ENCODE assay signal across 18 mouse cellular contexts in the genomic region with DNA sequence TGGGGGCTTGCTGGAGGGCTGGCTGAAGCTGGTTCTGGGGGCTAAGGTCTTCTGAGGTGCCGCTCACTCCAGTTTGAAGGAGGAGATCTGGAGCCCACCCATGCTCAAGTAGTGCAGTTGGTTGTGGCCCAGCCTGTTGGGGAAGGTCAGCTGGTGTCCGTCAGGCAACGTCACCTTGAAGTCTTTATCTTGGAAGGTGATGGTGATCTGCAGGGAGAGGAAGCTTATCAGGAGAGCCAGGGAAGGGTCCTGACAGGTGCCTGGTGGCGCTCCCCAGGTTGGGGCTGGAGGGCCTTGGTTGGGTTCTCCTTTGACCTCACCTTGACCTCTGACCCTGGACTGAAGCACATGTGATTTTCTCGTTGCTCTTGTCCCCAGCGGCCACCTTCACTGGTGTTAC. TPM values are rescaled to one million over a fixed set of nuclear protein-coding genes. Genes with fewer than 3 reads are reported as not detected.
DNase-seq lines count a peak whose midpoint lies in the region; ATAC-seq and TF ChIP-seq lines count a peak whose summit lies in the region.
"Had no signal": no experiment of that assay in that cellular context is flagged by ENCODE, and none has a peak within 500 bp of the region (broad histone marks: within the 10 kb centered on the region; RNA-seq: fewer than 3 reads in every experiment).

No protein-coding gene starts in this region.

- ATAC-seq in heart, embryonic 14.5 days (ENCODE audit: insufficient number of reproducible peaks, insufficient read depth, low FRiP score, low read depth): 0 out of 2 replicates have a peak, but pooled peaks have one; percentile 5
- no peak for ATAC-seq in liver, embryonic 11.5 days (replicated peaks; ENCODE audit: low FRiP score)
- ATAC-seq in liver, embryonic 12.5 days: no peak
- ATAC-seq in intestine, embryonic 15.5 days: no peak
- no peak for ATAC-seq in midbrain, embryonic 16.5 days

- peaks cover 16 to 26% of the 10 kb centered on the region in 2 experiments for H3K4me1 ChIP-seq in heart, embryonic 14.5 days (ENCODE audit: control insufficient read depth in 2 of 2, insufficient read depth in 2 of 2, low read length in 2 of 2)
- peaks cover 15% of the 10 kb centered on the region for H3K4me1 ChIP-seq in liver, embryonic 11.5 days (replicated peaks; ENCODE audit: control insufficient read depth, insufficient read depth, low read length)
- H3K4me1 ChIP-seq in liver, embryonic 12.5 days: peaks cover 52% of the 10 kb centered on the region
- H3K4me1 ChIP-seq in intestine, embryonic 15.5 days (replicated peaks): peaks cover 53% of the 10 kb centered on the region
- H3K4me1 ChIP-seq in small intestine, adult 2 months (ENCODE audit: control insufficient read depth, insufficient read depth, insufficient read length, low read length): peaks cover 22% of the 10 kb centered on the region
- no peaks in the 10 kb centered on the region for H3K4me1 ChIP-seq in midbrain, embryonic 16.5 days (ENCODE audit: control insufficient read depth, insufficient read depth, low read length)
- H3K4me1 ChIP-seq: limb, embryonic 13.5 days had no signal

- H3K27ac ChIP-seq in heart, embryonic 14.5 days (replicated peaks in 1 of 2; ENCODE audit: control insufficient read depth in 1 of 2, insufficient read depth in 1 of 2, low read depth in 2 of 2, low read length in 2 of 2): no peak overlapping the region
- no peak overlapping the region for H3K27ac ChIP-seq in liver, embryonic 11.5 days (ENCODE audit: low read depth, low read length)
- no peak overlapping the region for H3K27ac ChIP-seq in liver, embryonic 12.5 days
- H3K27ac ChIP-seq in intestine, embryonic 15.5 days: peak overlapping the region; percentile 84
- peak overlapping the region; percentile 52 for H3K27ac ChIP-seq in small intestine, adult 2 months (ENCODE audit: insufficient read depth, low read depth, low read length)
- no peak overlapping the region for H3K27ac ChIP-seq in midbrain, embryonic 16.5 days (ENCODE audit: low read length)
- H3K27ac ChIP-seq: embryonic facial prominence, embryonic 13.5 days; limb, embryonic 13.5 days; midbrain, embryonic 13.5 days had no signal

- intact Hi-C loops in left cerebral cortex, postnatal 36 days (cut with DNase I): loop anchor here (5.0 kb wide), 1 partner anchor 229 kb away; no protein-coding TSS in a partner anchor

- H3K27me3 ChIP-seq in heart, embryonic 14.5 days (ENCODE audit: control insufficient read depth, insufficient read depth, low read length): no peaks in the 10 kb centered on the region; the same call in 1 of the 2 replicates
- H3K27me3 ChIP-seq in liver, embryonic 11.5 days (replicated peaks; ENCODE audit: control insufficient read depth, insufficient read depth, low read length): no peaks in the 10 kb centered on the region
- peaks cover 44% of the 10 kb centered on the region for H3K27me3 ChIP-seq in liver, embryonic 12.5 days (replicated peaks)
- no peaks in the 10 kb centered on the region for H3K27me3 ChIP-seq in intestine, embryonic 15.5 days (replicated peaks)
- H3K27me3 ChIP-seq in small intestine, adult 2 months (ENCODE audit: control insufficient read depth, insufficient read depth, low read length): no peaks in the 10 kb centered on the region
- H3K27me3 ChIP-seq in midbrain, embryonic 16.5 days (ENCODE audit: control insufficient read depth, insufficient read depth, low read depth, low read length): no peaks in the 10 kb centered on the region
- H3K27me3 ChIP-seq: embryonic facial prominence, embryonic 13.5 days had no signal

- no peak overlapping the region for H3K4me2 ChIP-seq in heart, embryonic 14.5 days (ENCODE audit: low read length)
- peak overlapping the region; percentile 50; the same call in 1 of the 2 replicates for H3K4me2 ChIP-seq in liver, embryonic 11.5 days
- H3K4me2 ChIP-seq in liver, embryonic 12.5 days: no peak overlapping the region; the same call in 1 of the 2 replicates
- peak overlapping the region; percentile 38; the same call in 1 of the 2 replicates for H3K4me2 ChIP-seq in intestine, embryonic 15.5 days (replicated peaks)
- no peak overlapping the region for H3K4me2 ChIP-seq in midbrain, embryonic 16.5 days (ENCODE audit: low read length)
- H3K4me2 ChIP-seq: midbrain, embryonic 13.5 days had no signal

- H3K9ac ChIP-seq in heart, embryonic 14.5 days (ENCODE audit: low read length): no peak overlapping the region
- H3K9ac ChIP-seq in liver, embryonic 11.5 days (ENCODE audit: low read depth, low read length): no peak overlapping the region
- no peak overlapping the region; the same call in 1 of the 2 replicates for H3K9ac ChIP-seq in liver, embryonic 12.5 days
- no peak overlapping the region; the same call in 1 of the 2 replicates for H3K9ac ChIP-seq in intestine, embryonic 15.5 days
- H3K9ac ChIP-seq in midbrain, embryonic 16.5 days (ENCODE audit: low read depth, low read length): no peak overlapping the region
- H3K9ac ChIP-seq: embryonic facial prominence, embryonic 13.5 days; limb, embryonic 13.5 days; midbrain, embryonic 13.5 days had no signal

- DNase-seq in heart, postnatal 4 days: no peak
- DNase-seq in liver, embryonic 11.5 days (ENCODE audit: low spot score): no peak
- DNase-seq in left cerebral cortex, postnatal 36 days (ENCODE audit: low spot score in 2 of 2): no peak
- DNase-seq: adrenal gland, adult 2 months; cerebellum, adult 2 months; gastrocnemius, postnatal 25 days had no signal

- TF ChIP-seq CTCF in small intestine, adult 2 months (IDR thresholded peaks at IDR 0.05; ENCODE audit: extremely low read depth, insufficient read length, insufficient replicate concordance, low read depth, low read length): no peak

- H3K4me3 ChIP-seq in heart, embryonic 14.5 days (ENCODE audit: control insufficient read depth in 1 of 2, insufficient read depth in 1 of 2, low read depth in 1 of 2, low read length in 2 of 2): no peak overlapping the region
- no peak overlapping the region for H3K4me3 ChIP-seq in liver, embryonic 11.5 days (ENCODE audit: low read depth, low read length)
- no peak overlapping the region for H3K4me3 ChIP-seq in liver, embryonic 12.5 days
- H3K4me3 ChIP-seq in intestine, embryonic 15.5 days (replicated peaks): no peak overlapping the region
- H3K4me3 ChIP-seq in small intestine, adult 2 months (ENCODE audit: low read depth, low read length): no peak overlapping the region
- H3K4me3 ChIP-seq in midbrain, embryonic 16.5 days (ENCODE audit: low read depth, low read length): no peak overlapping the region
- H3K4me3 ChIP-seq: embryonic facial prominence, embryonic 13.5 days; left cerebral cortex, adult 2 months; limb, embryonic 13.5 days; midbrain, embryonic 13.5 days had no signal

- H3K36me3 ChIP-seq in heart, embryonic 14.5 days (ENCODE audit: control insufficient read depth, insufficient read depth, low read length): peaks cover 39% of the 10 kb centered on the region
- no peaks in the 10 kb centered on the region; the same call in none of the 2 replicates for H3K36me3 ChIP-seq in liver, embryonic 11.5 days (ENCODE audit: control insufficient read depth, insufficient read depth, low read length)
- peaks cover 17% of the 10 kb centered on the region for H3K36me3 ChIP-seq in liver, embryonic 12.5 days
- peaks cover 17% of the 10 kb centered on the region for H3K36me3 ChIP-seq in intestine, embryonic 15.5 days
- peaks cover 30% of the 10 kb centered on the region for H3K36me3 ChIP-seq in small intestine, adult 2 months (ENCODE audit: control insufficient read depth, insufficient read depth, low read length)
- no peaks in the 10 kb centered on the region for H3K36me3 ChIP-seq in midbrain, embryonic 16.5 days (ENCODE audit: control insufficient read depth, insufficient read depth, low read length)
- H3K36me3 ChIP-seq: midbrain, embryonic 13.5 days had no signal

- 46% methylated on average over 6 of the region's 6 CpGs for WGBS in heart, embryonic 14.5 days
- WGBS in liver, embryonic 11.5 days: 37% methylated on average over 6 of the region's 6 CpGs
- WGBS in liver, embryonic 12.5 days (ENCODE audit: insufficient replicate concordance): 43% methylated on average over 6 of the region's 6 CpGs
- WGBS in intestine, embryonic 15.5 days: 54% methylated on average over 6 of the region's 6 CpGs
- 24% methylated on average over 6 of the region's 6 CpGs for WGBS in small intestine, adult 2 months
- 76% methylated on average over 6 of the region's 6 CpGs for WGBS in midbrain, embryonic 16.5 days

- no peaks in the 10 kb centered on the region for H3K9me3 ChIP-seq in heart, embryonic 14.5 days (ENCODE audit: control insufficient read depth, low read length)
- no peaks in the 10 kb centered on the region for H3K9me3 ChIP-seq in liver, embryonic 11.5 days (ENCODE audit: control insufficient read depth, low read length)
- H3K9me3 ChIP-seq in liver, embryonic 12.5 days (replicated peaks): no peaks in the 10 kb centered on the region
- H3K9me3 ChIP-seq in intestine, embryonic 15.5 days: no peaks in the 10 kb centered on the region
- H3K9me3 ChIP-seq in midbrain, embryonic 16.5 days (replicated peaks; ENCODE audit: control insufficient read depth, low read length, poor library complexity, severe bottlenecking): no peaks in the 10 kb centered on the region
- H3K9me3 ChIP-seq: embryonic facial prominence, embryonic 13.5 days; limb, embryonic 13.5 days; midbrain, embryonic 13.5 days had no signal

- no peak for TF ChIP-seq POLR2A in small intestine, adult 2 months (IDR thresholded peaks at IDR 0.05; ENCODE audit: low read depth, low read length)

RNA-seq across cellular contexts. Expression of gene Lgals2, which starts 4.4 kb away (rescaled TPM):
- not detected in 2 replicates for polyA plus RNA-seq in heart, embryonic 14.5 days (2014; fragmentation: Nextera tagmentation; extraction: Ambion mirVana)
- not detected for total RNA-seq in heart, postnatal 4 days (2021)
- polyA plus RNA-seq in liver, embryonic 11.5 days (2014; fragmentation: Nextera tagmentation; extraction: Ambion mirVana): 6.9 and 11.4 TPM in 2 replicates
- 7.0 and 9.5 TPM in 2 replicates for polyA plus RNA-seq in liver, embryonic 12.5 days (2016; fragmentation: Nextera tagmentation; extraction: Ambion mirVana)
- polyA plus RNA-seq in intestine, embryonic 15.5 days (2015; fragmentation: Nextera tagmentation; extraction: Ambion mirVana): 1,110 and 1,149 TPM in 2 replicates
- polyA plus RNA-seq in small intestine, adult 2 months (2012; rRNA removed): 637 and 2,134 TPM in 2 replicates
- not detected in 2 replicates for polyA plus RNA-seq in midbrain, embryonic 16.5 days (2015; fragmentation: Nextera tagmentation; extraction: Ambion mirVana)
- total RNA-seq in left cerebral cortex, postnatal 36 days (2021): not detected
- total RNA-seq: gastrocnemius, postnatal 25 days; layer of hippocampus, adult 18-20 months; left cerebral cortex, adult 2 months had no signal
- polyA plus RNA-seq: embryonic facial prominence, embryonic 13.5 days; hindbrain, embryonic 16.5 days; midbrain, embryonic 13.5 days had no signal

RNA-seq across cellular contexts. Expression of gene Cdc42ep1, which starts 8.5 kb away (rescaled TPM):
- 29.0 and 30.1 TPM in 2 replicates for polyA plus RNA-seq in heart, embryonic 14.5 days (2014; fragmentation: Nextera tagmentation; extraction: Ambion mirVana)
- 10 to 100 TPM; 55.3 to 59.9 TPM for total RNA-seq in heart, postnatal 4 days (2021)
- polyA plus RNA-seq in liver, embryonic 11.5 days (2014; fragmentation: Nextera tagmentation; extraction: Ambion mirVana): 21.9 and 23.9 TPM in 2 replicates
- polyA plus RNA-seq in liver, embryonic 12.5 days (2016; fragmentation: Nextera tagmentation; extraction: Ambion mirVana): 17.6 and 18.1 TPM in 2 replicates
- polyA plus RNA-seq in intestine, embryonic 15.5 days (2015; fragmentation: Nextera tagmentation; extraction: Ambion mirVana): 44.0 and 47.5 TPM in 2 replicates
- 18.9 and 26.0 TPM in 2 replicates for polyA plus RNA-seq in small intestine, adult 2 months (2012; rRNA removed)
- polyA plus RNA-seq in midbrain, embryonic 16.5 days (2015; fragmentation: Nextera tagmentation; extraction: Ambion mirVana): 11.4 and 13.6 TPM in 2 replicates
- total RNA-seq in left cerebral cortex, postnatal 36 days (2021): 10 to 100 TPM; 14.4 to 16.5 TPM

RNA-seq across cellular contexts. Expression of gene Gga1, which starts 26.0 kb away (rescaled TPM):
- 30.7 and 33.2 TPM in 2 replicates for polyA plus RNA-seq in heart, embryonic 14.5 days (2014; fragmentation: Nextera tagmentation; extraction: Ambion mirVana)
- total RNA-seq in heart, postnatal 4 days (2021): 10 to 100 TPM; 47.1 to 47.6 TPM
- polyA plus RNA-seq in liver, embryonic 11.5 days (2014; fragmentation: Nextera tagmentation; extraction: Ambion mirVana): 40.8 and 43.0 TPM in 2 replicates
- 32.2 and 33.5 TPM in 2 replicates for polyA plus RNA-seq in liver, embryonic 12.5 days (2016; fragmentation: Nextera tagmentation; extraction: Ambion mirVana)
- polyA plus RNA-seq in intestine, embryonic 15.5 days (2015; fragmentation: Nextera tagmentation; extraction: Ambion mirVana): 47.6 and 51.7 TPM in 2 replicates
- 62.5 and 105 TPM in 2 replicates for polyA plus RNA-seq in small intestine, adult 2 months (2012; rRNA removed)
- polyA plus RNA-seq in midbrain, embryonic 16.5 days (2015; fragmentation: Nextera tagmentation; extraction: Ambion mirVana): 46.0 and 46.5 TPM in 2 replicates
- 10 to 100 TPM; 57.6 to 65.0 TPM for total RNA-seq in left cerebral cortex, postnatal 36 days (2021)

RNA-seq across cellular contexts. Expression of gene Card10, which starts 48.1 kb away (rescaled TPM):
- 6.5 and 7.1 TPM in 2 replicates for polyA plus RNA-seq in heart, embryonic 14.5 days (2014; fragmentation: Nextera tagmentation; extraction: Ambion mirVana)
- total RNA-seq in heart, postnatal 4 days (2021): 10 to 100 TPM; 15.9 to 18.8 TPM
- 2.3 and 2.7 TPM in 2 replicates for polyA plus RNA-seq in liver, embryonic 11.5 days (2014; fragmentation: Nextera tagmentation; extraction: Ambion mirVana)
- polyA plus RNA-seq in liver, embryonic 12.5 days (2016; fragmentation: Nextera tagmentation; extraction: Ambion mirVana): 2.3 and 2.5 TPM in 2 replicates
- 6.9 and 7.3 TPM in 2 replicates for polyA plus RNA-seq in intestine, embryonic 15.5 days (2015; fragmentation: Nextera tagmentation; extraction: Ambion mirVana)
- 15.8 and 28.3 TPM in 2 replicates for polyA plus RNA-seq in small intestine, adult 2 months (2012; rRNA removed)
- polyA plus RNA-seq in midbrain, embryonic 16.5 days (2015; fragmentation: Nextera tagmentation; extraction: Ambion mirVana): 1.8 and 2.2 TPM in 2 replicates
- total RNA-seq in left cerebral cortex, postnatal 36 days (2021): 1 to 10 TPM; 3.6 to 4.3 TPM

RNA-seq across cellular contexts. Expression of gene Gm49510, which starts 48.5 kb away (rescaled TPM):
- polyA plus RNA-seq in heart, embryonic 14.5 days (2014; fragmentation: Nextera tagmentation; extraction: Ambion mirVana): 0.16 TPM in 1 of 2 replicates, not detected in the other
- total RNA-seq in heart, postnatal 4 days (2021): under 1 TPM in 1 of 2 experiments, not detected in 1; 0.29 TPM
- 0.55 and 0.99 TPM in 2 replicates for polyA plus RNA-seq in liver, embryonic 11.5 days (2014; fragmentation: Nextera tagmentation; extraction: Ambion mirVana)
- 0.17 and 0.43 TPM in 2 replicates for polyA plus RNA-seq in liver, embryonic 12.5 days (2016; fragmentation: Nextera tagmentation; extraction: Ambion mirVana)
- polyA plus RNA-seq in intestine, embryonic 15.5 days (2015; fragmentation: Nextera tagmentation; extraction: Ambion mirVana): 0.23 and 0.42 TPM in 2 replicates
- polyA plus RNA-seq in small intestine, adult 2 months (2012; rRNA removed): 0.13 TPM in 1 of 2 replicates, not detected in the other
- not detected in 2 replicates for polyA plus RNA-seq in midbrain, embryonic 16.5 days (2015; fragmentation: Nextera tagmentation; extraction: Ambion mirVana)
- under 1 TPM in 1 of 2 experiments, not detected in 1; 0.97 TPM for total RNA-seq in left cerebral cortex, postnatal 36 days (2021)
- total RNA-seq: adrenal gland, adult 2 months; ES-E14; left cerebral cortex, adult 2 months had no signal
- polyA plus RNA-seq: adrenal gland, adult 2 months; hindbrain, embryonic 16.5 days had no signal

Comparison
In these comparisons a context has a peak if more than half of its experiments do, and no peak if none do; other contexts are left out.
1. H3K4me2 ChIP-seq: peak in liver, embryonic 11.5 days (single experiment) and intestine, embryonic 15.5 days (single experiment); none in heart, embryonic 14.5 days (single experiment), liver, embryonic 12.5 days (single experiment) and midbrain, embryonic 16.5 days (single experiment).
2. H3K27ac ChIP-seq: peak in intestine, embryonic 15.5 days (single experiment) and small intestine, adult 2 months (single experiment); none in heart, embryonic 14.5 days (0 of 2), liver, embryonic 11.5 days (single experiment), liver, embryonic 12.5 days (single experiment) and midbrain, embryonic 16.5 days (single experiment).
3. RNA of gene Lgals2, which starts 4.4 kb away (polyA plus RNA-seq): 637 to 2,134 TPM in small intestine, adult 2 months and 1,110 to 1,149 TPM in intestine, embryonic 15.5 days; 7.0 to 9.5 TPM in liver, embryonic 12.5 days, 6.9 to 11.4 TPM in liver, embryonic 11.5 days, not detected in heart, embryonic 14.5 days and not detected in midbrain, embryonic 16.5 days; every median in the first group is over 10 times any median in the second.